Mouse (Mus musculus) CH12.LX (cell line): ENCODE data around the gene Gpr108. TPM values are rescaled to one million over a fixed set of nuclear protein-coding genes. Genes with fewer than 3 reads are reported as not detected.

Source experiments
- DNase-seq: peaks from one replicate; pipeline ENCODE4 v3.0.0-alpha.2; 2013; ENCODE audit errors: extremely low read depth
- H3K27ac ChIP-seq: 2 replicates; pipeline ENCODE4 v1.5.1; 2012; ENCODE audit warnings: low read depth, mild to moderate bottlenecking, control low read depth, moderate library complexity; ENCODE audit not compliant: insufficient read depth
- H3K27me3 ChIP-seq: replicated peaks from 2 replicates; pipeline ENCODE3; 2012; ENCODE audit warnings: inconsistent platforms
- H3K36me3 ChIP-seq, 2 experiments: replicated peaks in 1 of 2; 2 replicates each; pipeline versions ENCODE3 to v1.6.1; 2012; ENCODE audit warnings: inconsistent platforms in 1 of 2, low read length in 1 of 2, mild to moderate bottlenecking in 1 of 2, mixed read lengths in 1 of 2, moderate library complexity in 1 of 2; ENCODE audit not compliant: control insufficient read depth in 1 of 2, insufficient read depth in 1 of 2
- H3K4me1 ChIP-seq, 2 experiments: 2 replicates each; pipeline ENCODE4 v1.6.1; 2012; ENCODE audit warnings: inconsistent platforms in 1 of 2, moderate library complexity in 1 of 2; ENCODE audit not compliant: insufficient read depth in 2 of 2, control insufficient read depth in 1 of 2
- H3K4me2 ChIP-seq: 2 replicates; pipeline ENCODE4 v1.6.1; 2012; ENCODE audit warnings: low read depth, mild to moderate bottlenecking, control low read depth; ENCODE audit not compliant: poor library complexity, insufficient read depth, severe bottlenecking
- H3K4me3 ChIP-seq, 3 experiments: fragments of 150-350 bp in 1 of 3; sonication (generic) in 1 of 3; replicated peaks in 1 of 3; 2 replicates each; pipeline versions ENCODE3 to v1.5.1; 2011 to 2012; ENCODE audit warnings: low read depth in 2 of 3, low read length in 2 of 3, mild to moderate bottlenecking in 2 of 3, moderate library complexity in 2 of 3, control low read depth in 1 of 3, improper control_type of control experiment in 1 of 3, inconsistent platforms in 1 of 3, mixed read lengths in 1 of 3; ENCODE audit not compliant: poor library complexity in 1 of 3
- H3K79me2 ChIP-seq: replicated peaks from 2 replicates; pipeline ENCODE4 v1.6.1; 2012; ENCODE audit warnings: mild to moderate bottlenecking, moderate library complexity; ENCODE audit not compliant: control insufficient read depth, poor library complexity, insufficient read depth, severe bottlenecking; ENCODE audit errors: extremely low read depth
- H3K9ac ChIP-seq: 2 replicates; pipeline ENCODE4 v1.6.1; 2012; ENCODE audit warnings: low read depth, mild to moderate bottlenecking, control low read depth, moderate library complexity; ENCODE audit not compliant: insufficient read depth
- H3K9me3 ChIP-seq: replicated peaks from 2 replicates; pipeline ENCODE3; 2012; ENCODE audit warnings: low read length, inconsistent platforms, mixed read lengths
- BHLHE40 ChIP-seq: IDR thresholded peaks from 2 replicates; pipeline ENCODE4 v1.6.1; 2011; ENCODE audit warnings: mild to moderate bottlenecking, low read depth, low read length, improper control_type of control experiment
- CTCF ChIP-seq, 2 experiments: IDR thresholded peaks in 1 of 2; conservative IDR thresholded peaks in 1 of 2; 2 replicates each; pipeline ENCODE4 v1.5.1; 2011 to 2012; ENCODE audit warnings: low read depth in 2 of 2, low read length in 2 of 2, improper control_type of control experiment in 1 of 2, inconsistent platforms in 1 of 2, mild to moderate bottlenecking in 1 of 2, moderate library complexity in 1 of 2
- ELF1 ChIP-seq: IDR thresholded peaks from 2 replicates; pipeline ENCODE4 v1.6.1; 2014; ENCODE audit warnings: low read depth, mild to moderate bottlenecking, inconsistent platforms, low read length, improper control_type of control experiment
- EP300 ChIP-seq: IDR thresholded peaks from 2 replicates; pipeline ENCODE4 v1.6.1; 2011; ENCODE audit warnings: low read length, improper control_type of control experiment
- ETS1 ChIP-seq: conservative IDR thresholded peaks from 2 replicates; pipeline ENCODE4 v1.6.1; 2012; ENCODE audit warnings: low read depth, mild to moderate bottlenecking, inconsistent platforms, low read length, improper control_type of control experiment, moderate library complexity
- HCFC1 ChIP-seq: IDR thresholded peaks from 2 replicates; pipeline ENCODE4 v1.6.1; 2012; ENCODE audit warnings: low read depth, mild to moderate bottlenecking, inconsistent platforms, low read length, improper control_type of control experiment
- IRF4 ChIP-seq: IDR thresholded peaks from 2 replicates; pipeline ENCODE4 v1.6.1; 2014; ENCODE audit warnings: low read depth, mild to moderate bottlenecking, inconsistent platforms, low read length, improper control_type of control experiment
- JUN ChIP-seq: IDR thresholded peaks from 2 replicates; pipeline ENCODE4 v1.6.1; 2011; ENCODE audit warnings: low read depth, mild to moderate bottlenecking, low read length, improper control_type of control experiment, moderate library complexity; ENCODE audit not compliant: insufficient read depth
- KAT2A ChIP-seq: IDR thresholded peaks from 2 replicates; pipeline ENCODE4 v1.6.1; 2012; ENCODE audit warnings: low read length, improper control_type of control experiment, inconsistent platforms; ENCODE audit not compliant: insufficient replicate concordance
- MAFK ChIP-seq: IDR thresholded peaks from 2 replicates; pipeline ENCODE4 v1.6.1; 2011; ENCODE audit warnings: low read length, improper control_type of control experiment; ENCODE audit not compliant: insufficient replicate concordance
- MEF2A ChIP-seq: IDR thresholded peaks from 2 replicates; pipeline ENCODE4 v1.6.1; 2014; ENCODE audit warnings: low read depth, mild to moderate bottlenecking, inconsistent platforms, low read length, improper control_type of control experiment, borderline replicate concordance
- MYC ChIP-seq: IDR thresholded peaks from 2 replicates; pipeline ENCODE4 v1.6.1; 2011; ENCODE audit warnings: low read depth, mild to moderate bottlenecking, improper control_type of control experiment, low read length
- NELFE ChIP-seq: IDR thresholded peaks from 2 replicates; pipeline ENCODE4 v1.6.1; 2011; ENCODE audit warnings: low read depth, low read length, improper control_type of control experiment
- PAX5 ChIP-seq: IDR thresholded peaks from 2 replicates; pipeline ENCODE4 v1.6.1; 2012; ENCODE audit warnings: low read length, inconsistent platforms, mixed read lengths
- RAD21 ChIP-seq: IDR thresholded peaks from 2 replicates; pipeline ENCODE4 v1.6.1; 2011; ENCODE audit warnings: low read depth, mild to moderate bottlenecking, low read length, improper control_type of control experiment, moderate library complexity
- RCOR1 ChIP-seq: conservative IDR thresholded peaks from 2 replicates; pipeline ENCODE4 v1.6.1; 2012; ENCODE audit warnings: low read depth, mild to moderate bottlenecking, inconsistent platforms, low read length, improper control_type of control experiment
- SIN3A ChIP-seq: IDR thresholded peaks from 2 replicates; pipeline ENCODE4 v1.6.1; 2012; ENCODE audit warnings: low read length, improper control_type of control experiment, inconsistent platforms
- SMC3 ChIP-seq: IDR thresholded peaks from 2 replicates; pipeline ENCODE4 v1.6.1; 2011; ENCODE audit warnings: low read depth, low read length, improper control_type of control experiment
- UBTF ChIP-seq: IDR thresholded peaks from 2 replicates; pipeline ENCODE4 v1.6.1; 2012; ENCODE audit warnings: low read depth, mild to moderate bottlenecking, inconsistent platforms, low read length, improper control_type of control experiment, moderate library complexity
- USF1 ChIP-seq: IDR thresholded peaks from 2 replicates; pipeline ENCODE4 v1.6.1; 2014; ENCODE audit warnings: low read depth, mild to moderate bottlenecking, inconsistent platforms, low read length, improper control_type of control experiment
- ZC3H11A ChIP-seq: IDR thresholded peaks from 2 replicates; pipeline ENCODE4 v1.6.1; 2012; ENCODE audit warnings: low read depth, mild to moderate bottlenecking, inconsistent platforms, low read length, improper control_type of control experiment
- ZNF384 ChIP-seq: IDR thresholded peaks from 2 replicates; pipeline ENCODE4 v1.6.1; 2012; ENCODE audit warnings: low read depth, low read length, improper control_type of control experiment, inconsistent platforms
- dilution Hi-C: fragments of 300-500 bp; cut with MboI; formaldehyde crosslinking; loops from 2 replicates; pipeline ENCODE4 v1.14.3; 2020; ENCODE audit warnings: low sequenced_read_pairs; ENCODE audit not compliant: extremely low pct_unique_long_range_greater_than_20kb, extremely low pct_ligation_motif_present
- in situ Hi-C: fragments of 300-500 bp; cut with MboI; formaldehyde crosslinking; loops from 3 replicates; pipeline ENCODE4 v1.14.3; 2019; ENCODE audit warnings: low sequenced_read_pairs, low pct_ligation_motif_present, low pct_unique_long_range_greater_than_20kb, mixed read lengths
- polyA plus RNA-seq: library from polyadenylated mRNA; unstranded; fragments of >175 nt; gene quantifications from 2 replicates; pipeline ENCODE4 v1.2.1, GENCODE M21; 2012; ENCODE audit warnings: low read depth; ENCODE audit not compliant: insufficient read length
- total RNA-seq, 2 experiments: library from RNA; depleted of rRNA; stranded (reverse); fragments of 300-350 nt in 1 of 2; fragments of >200 nt in 1 of 2; gene quantifications; 2 replicates each; pipeline ENCODE4 v1.2.3; 2012 to 2014

Gene Gpr108
- total and polyA plus RNA-seq, 3 experiments = 20.2 to 32.0 (median 25.0) TPM

GRCm38 (mm10) chr17:57209330-57209729 lies 38.9 kb downstream of the Gpr108 start:
- H3K27me3 ChIP-seq = peaks cover 2% of the 10 kb centered on the region
- H3K4me3 ChIP-seq = no peak overlapping the region
- H3K9ac ChIP-seq = no peak overlapping the region
- in situ Hi-C loops = loop anchor here (10.0 kb wide), 1 partner anchor 215 kb away; the partner anchor contains the start of genes Alkbh7 and Clpp
- H3K27ac ChIP-seq = no peak overlapping the region
- H3K79me2 ChIP-seq = no peaks in the 10 kb centered on the region
- no peaks in the 10 kb centered on the region for H3K9me3 ChIP-seq
- no peak for DNase-seq
- peaks cover 6 to 17% of the 10 kb centered on the region in 2 experiments for H3K4me1 ChIP-seq
- no peaks in the 10 kb centered on the region for H3K36me3 ChIP-seq
- dilution Hi-C loops = no loop called here
- H3K4me2 ChIP-seq = no peak overlapping the region
- TF ChIP-seq SMC3 (peak; percentile 87), SIN3A (0 out of 2 replicates have a peak, but pooled peaks have one; percentile 28), NELFE (0 out of 2 replicates have a peak, but pooled peaks have one; percentile 38), BHLHE40 (peak; percentile 43; the same call in 1 of the 2 replicates), HCFC1 (no peak), MAFK (no peak), CTCF (conservative IDR thresholded peaks at IDR 0.05 in 1 of 2, IDR thresholded peaks at IDR 0.05 in 1 of 2; ENCODE audit: low read depth in 2 of 2, low read length in 2 of 2) (peak; percentile 13 to 78; a peak in 3 of 4 replicates), RAD21 (peak; percentile 74)
- TF ChIP-seq, all 38 proteins: peak for 6

- TF ChIP-seq IRF4 (no peak), ZC3H11A (no peak)
- no peaks in the 10 kb centered on the region for H3K79me2 ChIP-seq
- in situ Hi-C loops (loop anchor here (10.0 kb wide), 1 partner anchor 213 kb away; the partner anchor contains the start of genes Alkbh7 and Clpp), dilution Hi-C loops (no loop called here)
- H3K27me3 ChIP-seq = peaks cover 2% of the 10 kb centered on the region
- H3K4me2 ChIP-seq = no peak overlapping the region
- peaks cover 8 to 23% of the 10 kb centered on the region in 2 experiments for H3K4me1 ChIP-seq
- H3K4me3 ChIP-seq = no peak overlapping the region
- DNase-seq = no peak
- H3K36me3 ChIP-seq = no peaks in the 10 kb centered on the region
- H3K27ac ChIP-seq = no peak overlapping the region
- no peaks in the 10 kb centered on the region for H3K9me3 ChIP-seq
- no peak overlapping the region for H3K9ac ChIP-seq
Observed at GRCm38 (mm10) chr17:57207938-57208337, 40.3 kb downstream of the Gpr108 start.

- Histone ChIP-seq H3K9me3 (peaks cover 5% of the 10 kb centered on the region), H3K27me3 (peaks cover 2% of the 10 kb centered on the region), H3K4me1 (peaks cover 7 to 22% of the 10 kb centered on the region in 2 experiments; a peak in 3 of 4 replicates), H3K4me2 (no peak overlapping the region), H3K79me2 (no peaks in the 10 kb centered on the region), H3K27ac (no peak overlapping the region), H3K4me3 (no peak overlapping the region), H3K9ac (no peak overlapping the region), H3K36me3 (no peaks in the 10 kb centered on the region)
- in situ Hi-C loops = loop anchor here (10.0 kb wide), 1 partner anchor 207 kb away; the partner anchor contains the start of genes Alkbh7 and Clpp
- dilution Hi-C loops = no loop called here
- DNase-seq = no peak
- TF ChIP-seq ETS1 = no peak
- no peak for TF ChIP-seq ZC3H11A
- TF ChIP-seq USF1 = no peak
- no peak for TF ChIP-seq NELFE
- TF ChIP-seq RCOR1 = no peak
- no peak for TF ChIP-seq MEF2A
- TF ChIP-seq MYC = no peak
- TF ChIP-seq BHLHE40 = no peak
- no peak for TF ChIP-seq ELF1
- TF ChIP-seq PAX5 = no peak
- no peak for TF ChIP-seq KAT2A
- no peak for TF ChIP-seq JUN
- TF ChIP-seq ZNF384 = no peak
- no peak for TF ChIP-seq HCFC1
- no peak for TF ChIP-seq MAFK
- TF ChIP-seq EP300 = no peak
- TF ChIP-seq UBTF = no peak
Observed at GRCm38 (mm10) chr17:57201841-57202724, 46.2 kb downstream of the Gpr108 start.
